Mouse (Mus musculus) kidney, postnatal 0 days (tissue): ENCODE results near the gene Psmf1. TPM values are rescaled to one million over a fixed set of nuclear protein-coding genes. Genes with fewer than 3 reads are reported as not detected.

Source experiments
- ATAC-seq: fragments of 200-750 bp; cut with Nextera tagmentation; replicated peaks from 2 replicates; pipeline ENCODE4 v1.8.0; 2017; ENCODE audit warnings: low read depth, moderate number of reproducible peaks, moderate TSS enrichment, moderate library complexity; ENCODE audit not compliant: low FRiP score
- DNase-seq: peaks from one replicate; pipeline ENCODE4 v3.0.0-alpha.2; 2016; ENCODE audit warnings: low spot score
- H3K27ac ChIP-seq: fragments of 300-500 bp; sonication (generic); 2 replicates; pipeline ENCODE4 v1.5.1; 2014; ENCODE audit warnings: mild to moderate bottlenecking
- H3K27me3 ChIP-seq: fragments of 300-500 bp; sonication (generic); 2 replicates; pipeline ENCODE4 v1.6.1; 2014; ENCODE audit warnings: low read length, mixed read lengths; ENCODE audit not compliant: insufficient read depth
- H3K36me3 ChIP-seq: fragments of 300-500 bp; sonication (generic); 2 replicates; pipeline ENCODE4 v1.6.1; 2014; ENCODE audit warnings: low read length, mixed read lengths; ENCODE audit not compliant: insufficient read depth
- H3K4me1 ChIP-seq: fragments of 300-500 bp; sonication (generic); replicated peaks from 2 replicates; pipeline ENCODE4 v1.6.1; 2014; ENCODE audit warnings: antibody characterized with exemption, low read length, mixed read lengths; ENCODE audit not compliant: insufficient read depth
- H3K4me2 ChIP-seq: fragments of 300-500 bp; sonication (generic); 2 replicates; pipeline ENCODE4 v1.6.1; 2014; ENCODE audit warnings: mild to moderate bottlenecking, low read length, moderate library complexity, mixed read lengths
- H3K4me3 ChIP-seq: fragments of 300-500 bp; sonication (generic); replicated peaks from 2 replicates; pipeline ENCODE4 v1.5.1; 2014; ENCODE audit warnings: low read depth, low read length
- H3K9ac ChIP-seq: fragments of 300-500 bp; sonication (generic); 2 replicates; pipeline ENCODE4 v1.6.1; 2014; ENCODE audit warnings: low read depth, low read length
- H3K9me3 ChIP-seq: fragments of 300-500 bp; sonication (generic); replicated peaks from 2 replicates; pipeline ENCODE4 v1.6.1; 2016; ENCODE audit warnings: low read length, inconsistent platforms, mixed read lengths
- CTCF ChIP-seq: IDR thresholded peaks from 2 replicates; pipeline ENCODE4 v1.5.1; 2016; ENCODE audit warnings: antibody characterized with exemption, low read depth, mild to moderate bottlenecking, moderate library complexity
- WGBS: fragments of 180-500 bp; shearing (Covaris S2); extraction: QIAGEN DNeasy Blood & Tissue Kit; methylation state at CpG from one replicate; pipeline ENCODE4 v1.1.7; 2014; 5-methylcytosine and 5-hydroxymethylcytosine counted together
- polyA plus RNA-seq: library from polyadenylated mRNA; unstranded; fragments of >200 nt; fragmentation: Nextera tagmentation; extraction: Ambion mirVana; gene quantifications from 2 replicates; pipeline ENCODE4 v1.2.1, GENCODE M21; 2015

Gene Psmf1
- polyA plus RNA-seq, 1 experiment from 2014 or later = 45.1 TPM

- Histone ChIP-seq H3K9ac (no peak within 1 kb of the TSS), H3K27ac (no peak within 1 kb of the TSS), H3K36me3 (no peaks in the 10 kb centered on the region), H3K4me1 (no peaks in the 10 kb centered on the region), H3K9me3 (no peaks in the 10 kb centered on the region), H3K27me3 (no peaks in the 10 kb centered on the region; the same call in 1 of the 2 replicates), H3K4me3 (no peak within 1 kb of the TSS), H3K4me2 (no peak within 1 kb of the TSS)
- ATAC-seq (no peak), DNase-seq (no peak)
- no peak for TF ChIP-seq CTCF
- 66% methylated on average over 3 of the region's 3 CpGs for WGBS
These were observed 75.6 kb downstream of the Psmf1 start, which contains the start of gene Rad21l for GRCm38 (mm10) chr2:151668433-151668832. Rad21l (minus strand) TSS chr2:151668533.

Other genes with a start within 250 kb of the Psmf1 start
- 534 and 595 TPM in 2 replicates for gene Fkbp1a, start 201.7 kb downstream of the Psmf1 start, polyA plus RNA-seq
- gene Sdcbp2, start 171.6 kb downstream of the Psmf1 start, polyA plus RNA-seq = 1.9 and 2.0 TPM in 2 replicates
- 0.11 and 0.22 TPM in 2 replicates for gene Snph, start 111.6 kb downstream of the Psmf1 start, polyA plus RNA-seq
- gene Rad21l, start 75.7 kb downstream of the Psmf1 start, polyA plus RNA-seq = not detected in 2 replicates
- 0.38 and 0.40 TPM in 2 replicates for gene Tmem74b, start 42.2 kb downstream of the Psmf1 start, polyA plus RNA-seq
- 0.05 TPM in 1 of 2 replicates, not detected in the other for gene Rspo4, start 98.7 kb upstream of the Psmf1 start, polyA plus RNA-seq
- 2.2 and 2.7 TPM in 2 replicates for gene Angpt4, start 167.0 kb upstream of the Psmf1 start, polyA plus RNA-seq
- 29.0 and 31.1 TPM in 2 replicates for gene Fam110a, start 236.0 kb upstream of the Psmf1 start, polyA plus RNA-seq